In the genomic region with DNA sequence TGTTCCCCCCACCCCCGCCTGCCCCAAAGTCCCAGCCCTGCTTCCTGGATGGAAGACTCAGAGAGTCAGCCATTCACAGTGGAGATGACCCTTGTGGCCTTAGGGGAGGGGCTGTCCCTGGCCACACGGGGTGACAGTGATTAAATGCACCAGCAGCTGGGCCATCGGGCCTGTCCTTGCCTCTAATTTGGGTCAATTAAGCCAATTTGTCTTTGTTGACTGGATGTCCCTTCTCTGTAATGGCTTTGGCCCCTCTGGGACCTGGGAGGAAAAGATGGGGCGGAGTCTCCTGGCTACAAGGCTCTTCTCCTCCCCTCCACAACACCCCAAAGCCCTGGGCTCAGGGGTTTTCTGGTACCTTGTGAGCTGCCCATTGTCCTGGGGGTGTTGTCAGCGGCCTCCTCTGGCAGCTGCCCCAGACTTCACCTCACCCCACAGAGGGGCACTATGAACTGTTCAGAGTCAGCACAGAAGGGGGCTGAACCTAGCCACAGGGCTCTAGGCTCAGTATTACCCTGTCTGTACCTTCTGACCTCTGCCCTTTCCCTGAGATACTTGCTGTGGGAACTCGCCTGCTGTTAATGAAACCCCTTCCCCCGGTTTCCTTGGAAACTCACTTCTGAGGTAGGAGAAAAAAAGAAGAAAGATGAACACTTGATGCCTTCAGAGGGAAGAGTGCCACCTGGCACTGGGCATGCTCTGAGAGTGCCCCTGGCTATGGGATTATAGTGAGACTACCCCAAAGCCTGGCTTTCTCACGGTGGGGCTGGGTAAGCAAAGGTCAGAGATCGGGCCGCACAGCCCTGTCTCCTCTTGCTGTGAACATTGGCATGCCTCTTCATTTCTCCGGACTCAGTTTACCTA, we compare ENCODE assay signal across 17 mouse cellular contexts. TPM values are rescaled to one million over a fixed set of nuclear protein-coding genes. Genes with fewer than 3 reads are reported as not detected.
DNase-seq lines count a peak whose midpoint lies in the region; ATAC-seq and TF ChIP-seq lines count a peak whose summit lies in the region.
"Had no signal": no experiment of that assay in that cellular context is flagged by ENCODE, and none has a peak within 500 bp of the region (broad histone marks: within the 10 kb centered on the region; RNA-seq: fewer than 3 reads in every experiment).

No protein-coding gene starts in this region.

- no peak overlapping the region for H3K9ac ChIP-seq in midbrain, embryonic 11.5 days (ENCODE audit: low read length)
- no peak overlapping the region for H3K9ac ChIP-seq in midbrain, embryonic 14.5 days (replicated peaks; ENCODE audit: low read length)
- no peak overlapping the region for H3K9ac ChIP-seq in hindbrain, embryonic 12.5 days
- H3K9ac ChIP-seq: forebrain, embryonic 13.5 days; liver, embryonic 12.5 days; stomach, embryonic 15.5 days had no signal

- no peaks in the 10 kb centered on the region for H3K9me3 ChIP-seq in midbrain, embryonic 11.5 days (ENCODE audit: control insufficient read depth, low read length)
- no peaks in the 10 kb centered on the region for H3K9me3 ChIP-seq in midbrain, embryonic 14.5 days (ENCODE audit: control insufficient read depth, low read length)
- H3K9me3 ChIP-seq in hindbrain, embryonic 12.5 days (replicated peaks): no peaks in the 10 kb centered on the region
- H3K9me3 ChIP-seq: forebrain, embryonic 13.5 days; liver, embryonic 12.5 days; stomach, embryonic 15.5 days had no signal

- no peaks in the 10 kb centered on the region for H3K36me3 ChIP-seq in midbrain, embryonic 11.5 days (ENCODE audit: control insufficient read depth, insufficient read depth, low read length)
- no peaks in the 10 kb centered on the region for H3K36me3 ChIP-seq in midbrain, embryonic 14.5 days (ENCODE audit: control insufficient read depth, insufficient read depth, low read length)
- no peaks in the 10 kb centered on the region for H3K36me3 ChIP-seq in hindbrain, embryonic 12.5 days
- H3K36me3 ChIP-seq: liver, embryonic 12.5 days; stomach, embryonic 15.5 days had no signal

- peaks cover 13% of the 10 kb centered on the region for H3K4me1 ChIP-seq in midbrain, embryonic 11.5 days (ENCODE audit: control insufficient read depth, insufficient read depth, low read length)
- H3K4me1 ChIP-seq in midbrain, embryonic 14.5 days (ENCODE audit: control insufficient read depth, insufficient read depth, low read length): peaks cover 7% of the 10 kb centered on the region; the same call in 1 of the 2 replicates
- peaks cover 28% of the 10 kb centered on the region for H3K4me1 ChIP-seq in hindbrain, embryonic 12.5 days
- no peaks in the 10 kb centered on the region for H3K4me1 ChIP-seq in lung, adult 2 months (ENCODE audit: control insufficient read depth, insufficient read depth, low read length)
- H3K4me1 ChIP-seq: liver, embryonic 12.5 days had no signal

- peak; percentile 86 for DNase-seq in midbrain, embryonic 11.5 days (ENCODE audit: low spot score, missing footprints)
- no peak for DNase-seq in midbrain, embryonic 14.5 days
- DNase-seq in kidney, postnatal 10 days: peak; percentile 81
- DNase-seq in retina, postnatal 1 day: peak; percentile 94
- DNase-seq in gastrocnemius, postnatal 10 days: no peak
- DNase-seq in lung, adult 2 months: no peak
- DNase-seq: adrenal gland, adult 2 months; cerebellum, postnatal 36 days; heart, postnatal 10 days; lung, postnatal 4 days had no signal

- TF ChIP-seq CTCF in lung, adult 2 months (IDR thresholded peaks at IDR 0.05; ENCODE audit: insufficient read depth, low read length): no peak

- WGBS in midbrain, embryonic 11.5 days: 25% methylated on average over 11 of the region's 11 CpGs
- WGBS in midbrain, embryonic 14.5 days: 34% methylated on average over 11 of the region's 11 CpGs
- 22% methylated on average over 11 of the region's 11 CpGs for WGBS in hindbrain, embryonic 12.5 days
- WGBS in lung, adult 2 months: 42% methylated on average over 11 of the region's 11 CpGs

- no peak overlapping the region for H3K4me3 ChIP-seq in midbrain, embryonic 11.5 days (ENCODE audit: low read depth, low read length)
- H3K4me3 ChIP-seq in midbrain, embryonic 14.5 days (replicated peaks; ENCODE audit: low read depth, low read length): no peak overlapping the region
- no peak overlapping the region for H3K4me3 ChIP-seq in hindbrain, embryonic 12.5 days
- no peak overlapping the region for H3K4me3 ChIP-seq in lung, adult 2 months (replicated peaks; ENCODE audit: extremely low read depth, low read depth, low read length)
- H3K4me3 ChIP-seq: forebrain, embryonic 13.5 days; liver, embryonic 12.5 days; myocyte; stomach, embryonic 15.5 days had no signal

- H3K27me3 ChIP-seq in midbrain, embryonic 11.5 days (ENCODE audit: control insufficient read depth, insufficient read depth, low read length): no peaks in the 10 kb centered on the region
- H3K27me3 ChIP-seq in midbrain, embryonic 14.5 days (ENCODE audit: control insufficient read depth, insufficient read depth, low read length): no peaks in the 10 kb centered on the region
- H3K27me3 ChIP-seq in hindbrain, embryonic 12.5 days: peaks cover 42% of the 10 kb centered on the region; the same call in 1 of the 2 replicates
- H3K27me3 ChIP-seq: forebrain, embryonic 13.5 days; liver, embryonic 12.5 days; stomach, embryonic 15.5 days had no signal

- H3K27ac ChIP-seq in midbrain, embryonic 11.5 days (ENCODE audit: low read depth, low read length): no peak overlapping the region
- H3K27ac ChIP-seq in midbrain, embryonic 14.5 days (replicated peaks; ENCODE audit: low read depth, low read length): no peak overlapping the region
- H3K27ac ChIP-seq in hindbrain, embryonic 12.5 days: no peak overlapping the region
- H3K27ac ChIP-seq: forebrain, embryonic 13.5 days; liver, embryonic 12.5 days; stomach, embryonic 15.5 days had no signal

- no peak for TF ChIP-seq POLR2A in lung, adult 2 months (IDR thresholded peaks at IDR 0.05; ENCODE audit: borderline replicate concordance, extremely low read depth, low read depth, low read length)

- H3K4me2 ChIP-seq in midbrain, embryonic 11.5 days: no peak overlapping the region
- no peak overlapping the region for H3K4me2 ChIP-seq in midbrain, embryonic 14.5 days (ENCODE audit: low read length)
- no peak overlapping the region for H3K4me2 ChIP-seq in hindbrain, embryonic 12.5 days (replicated peaks)
- H3K4me2 ChIP-seq: forebrain, embryonic 13.5 days; liver, embryonic 12.5 days; stomach, embryonic 15.5 days had no signal

- ATAC-seq in midbrain, embryonic 11.5 days (ENCODE audit: low FRiP score): peak; percentile 48
- no peak for ATAC-seq in midbrain, embryonic 14.5 days (ENCODE audit: low FRiP score, low TSS enrichment)
- peak; percentile 73 for ATAC-seq in hindbrain, embryonic 12.5 days (ENCODE audit: low FRiP score)
- ATAC-seq in frontal cortex, adult (ENCODE audit: low TSS enrichment): no peak
- ATAC-seq: forebrain, embryonic 13.5 days; liver, embryonic 12.5 days had no signal

RNA-seq across cellular contexts. Expression of gene Tmem132e, which starts 17.9 kb away (rescaled TPM):
- polyA plus RNA-seq in midbrain, embryonic 11.5 days (2014; fragmentation: Nextera tagmentation; extraction: Ambion mirVana): 1.0 and 1.6 TPM in 2 replicates
- polyA plus RNA-seq in midbrain, embryonic 14.5 days (2014; fragmentation: Nextera tagmentation; extraction: Ambion mirVana): 3.0 and 3.6 TPM in 2 replicates
- polyA plus RNA-seq in hindbrain, embryonic 12.5 days (2016; fragmentation: Nextera tagmentation; extraction: Ambion mirVana): 3.0 and 3.7 TPM in 2 replicates
- under 1 TPM; 0.47 to 0.49 TPM for total RNA-seq in gastrocnemius, postnatal 10 days (2021)
- polyA plus RNA-seq in lung, adult 2 months (2012; rRNA removed): 0.22 TPM in 1 of 2 replicates, not detected in the other
- total RNA-seq: CH12.LX had no signal
- polyA plus RNA-seq: myocyte had no signal

Comparison
In these comparisons a context has a peak if more than half of its experiments do, and no peak if none do; other contexts are left out.
1. ATAC-seq: peak in midbrain, embryonic 11.5 days (single experiment) and hindbrain, embryonic 12.5 days (single experiment); none in midbrain, embryonic 14.5 days (single experiment) and frontal cortex, adult (single experiment).
2. DNase-seq: peak in midbrain, embryonic 11.5 days (single experiment), kidney, postnatal 10 days (single experiment) and retina, postnatal 1 day (single experiment); none in midbrain, embryonic 14.5 days (single experiment), gastrocnemius, postnatal 10 days (single experiment) and lung, adult 2 months (single experiment).